Mouse (Mus musculus): Measurements from ENCODE around the gene Pcna. TPM values are rescaled to one million over a fixed set of nuclear protein-coding genes. Genes with fewer than 3 reads are reported as not detected.

The Pcna gene
- polyA plus RNA-seq, 1 experiment from 2014 or later: 166 TPM

DNA sequence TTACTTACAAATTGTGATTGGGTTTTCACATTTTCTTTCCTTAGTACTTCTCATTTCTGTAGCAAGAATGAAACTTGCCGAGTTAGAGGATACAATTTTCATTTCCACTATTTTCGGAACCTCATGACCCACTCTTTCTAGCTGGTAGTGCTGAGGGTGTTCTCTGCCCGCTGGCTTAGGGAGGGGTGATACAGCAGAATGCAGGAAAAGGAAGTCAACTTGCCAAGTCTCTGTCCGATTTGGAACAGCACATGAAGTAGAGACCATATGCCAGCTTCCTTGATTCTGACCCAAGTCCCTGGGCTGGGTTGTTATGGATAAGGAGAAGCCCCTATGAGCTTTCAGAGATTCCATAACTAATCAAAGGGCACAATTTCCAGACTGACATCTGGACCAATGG lies 28.8 kb downstream of the Pcna start:
- no peak for ATAC-seq (replicated peaks; ENCODE audit: low FRiP score, low read depth)

DNA sequence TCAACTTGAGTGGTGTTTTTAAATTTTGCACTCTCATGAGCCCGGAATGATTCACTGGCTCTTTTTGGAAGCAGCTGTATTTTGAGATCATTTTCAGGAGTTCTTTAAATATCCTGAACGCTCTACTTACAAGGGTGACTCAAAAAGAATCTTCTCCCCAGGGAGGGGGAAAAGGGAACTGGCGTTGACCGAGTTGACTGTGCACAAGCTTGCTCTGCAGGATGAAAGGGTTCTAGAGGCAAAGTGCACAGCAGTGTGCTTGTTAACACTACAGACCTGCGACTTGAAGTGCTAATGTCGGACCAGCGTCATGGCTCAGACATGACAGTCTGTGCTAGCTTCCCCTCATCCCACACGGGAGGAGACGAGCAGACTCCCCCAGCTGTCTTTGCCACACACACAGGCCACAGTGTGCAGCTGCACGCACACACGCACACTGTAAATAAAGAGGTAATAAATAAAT lies 31.5 kb downstream of the Pcna start:
- no peak overlapping the region for H3K9ac ChIP-seq (ENCODE audit: low read depth, low read length)
- ATAC-seq (replicated peaks; ENCODE audit: low FRiP score, low read depth) (no peak), DNase-seq (ENCODE audit: low spot score) (peak; percentile 9)
- no peak overlapping the region for H3K27ac ChIP-seq
- H3K9me3 ChIP-seq (replicated peaks; ENCODE audit: low read length): no peaks in the 10 kb centered on the region
- no peaks in the 10 kb centered on the region for H3K27me3 ChIP-seq (ENCODE audit: insufficient read depth, low read length)
- no peaks in the 10 kb centered on the region for H3K4me1 ChIP-seq (replicated peaks; ENCODE audit: insufficient read depth, low read length)
- no peak overlapping the region for H3K4me2 ChIP-seq (ENCODE audit: low read length)
- no peak overlapping the region for H3K4me3 ChIP-seq (replicated peaks; ENCODE audit: low read depth, low read length)
- no peaks in the 10 kb centered on the region for H3K36me3 ChIP-seq (ENCODE audit: insufficient read depth, low read length)
- TF ChIP-seq CTCF (IDR thresholded peaks at IDR 0.05; ENCODE audit: low read depth): no peak
- WGBS: 38% methylated on average over 11 of the region's 11 CpGs

More for the DNA sequence above, 28.8 kb downstream of the Pcna start:
- Histone ChIP-seq H3K9me3 (replicated peaks; ENCODE audit: low read length) (no peaks in the 10 kb centered on the region), H3K27ac (no peak overlapping the region), H3K36me3 (ENCODE audit: insufficient read depth, low read length) (no peaks in the 10 kb centered on the region), H3K27me3 (ENCODE audit: insufficient read depth, low read length) (no peaks in the 10 kb centered on the region), H3K9ac (ENCODE audit: low read depth, low read length) (no peak overlapping the region), H3K4me3 (replicated peaks; ENCODE audit: low read depth, low read length) (no peak overlapping the region), H3K4me2 (ENCODE audit: low read length) (no peak overlapping the region), H3K4me1 (replicated peaks; ENCODE audit: insufficient read depth, low read length) (no peaks in the 10 kb centered on the region)
- WGBS: 85% methylated on average over 4 of the region's 4 CpGs
- no peak for DNase-seq (ENCODE audit: low spot score)
- TF ChIP-seq CTCF (IDR thresholded peaks at IDR 0.05; ENCODE audit: low read depth): no peak

DNA sequence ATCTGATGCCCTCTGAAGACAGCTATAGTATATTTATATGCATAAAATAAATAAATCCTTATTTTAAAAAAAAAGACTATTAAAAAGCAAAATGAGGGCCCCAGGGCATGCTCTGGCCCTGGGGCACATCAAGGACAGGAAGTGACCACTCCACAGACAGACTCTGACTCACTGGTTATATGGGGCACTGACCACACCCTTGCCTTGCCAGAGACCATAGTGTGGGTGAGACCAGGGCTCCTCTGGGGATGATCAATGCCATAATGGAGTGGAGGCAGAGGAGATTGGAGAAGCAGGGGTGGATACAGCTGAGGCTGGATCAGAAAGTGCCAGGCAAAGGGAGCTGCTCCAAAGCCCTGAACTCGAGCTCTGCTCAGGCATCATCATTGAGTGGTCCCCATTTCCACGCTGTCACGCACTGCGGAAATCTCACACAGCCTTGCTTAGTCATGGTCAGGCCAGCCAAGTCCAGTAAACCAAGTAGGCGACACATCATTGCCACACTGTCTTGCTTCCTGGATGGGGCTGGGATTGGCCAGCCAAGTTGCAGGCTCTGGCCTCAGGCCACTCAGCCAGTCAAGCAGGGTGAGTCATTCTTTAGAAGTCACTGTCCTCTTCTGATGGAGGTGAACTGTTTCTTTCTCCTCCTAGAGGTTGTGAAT lies 41.0 kb downstream of the Pcna start:
- Histone ChIP-seq H3K4me1 (replicated peaks; ENCODE audit: insufficient read depth, low read length) (no peaks in the 10 kb centered on the region), H3K9ac (ENCODE audit: low read depth, low read length) (no peak overlapping the region), H3K27ac (no peak overlapping the region), H3K4me2 (ENCODE audit: low read length) (no peak overlapping the region), H3K36me3 (ENCODE audit: insufficient read depth, low read length) (no peaks in the 10 kb centered on the region), H3K9me3 (replicated peaks; ENCODE audit: low read length) (no peaks in the 10 kb centered on the region), H3K4me3 (replicated peaks; ENCODE audit: low read depth, low read length) (no peak overlapping the region), H3K27me3 (ENCODE audit: insufficient read depth, low read length) (no peaks in the 10 kb centered on the region)
- WGBS: 81% methylated on average over 5 of the region's 5 CpGs
- TF ChIP-seq CTCF (IDR thresholded peaks at IDR 0.05; ENCODE audit: low read depth): no peak
- ATAC-seq (replicated peaks; ENCODE audit: low FRiP score, low read depth) (no peak), DNase-seq (ENCODE audit: low spot score) (no peak)

DNA sequence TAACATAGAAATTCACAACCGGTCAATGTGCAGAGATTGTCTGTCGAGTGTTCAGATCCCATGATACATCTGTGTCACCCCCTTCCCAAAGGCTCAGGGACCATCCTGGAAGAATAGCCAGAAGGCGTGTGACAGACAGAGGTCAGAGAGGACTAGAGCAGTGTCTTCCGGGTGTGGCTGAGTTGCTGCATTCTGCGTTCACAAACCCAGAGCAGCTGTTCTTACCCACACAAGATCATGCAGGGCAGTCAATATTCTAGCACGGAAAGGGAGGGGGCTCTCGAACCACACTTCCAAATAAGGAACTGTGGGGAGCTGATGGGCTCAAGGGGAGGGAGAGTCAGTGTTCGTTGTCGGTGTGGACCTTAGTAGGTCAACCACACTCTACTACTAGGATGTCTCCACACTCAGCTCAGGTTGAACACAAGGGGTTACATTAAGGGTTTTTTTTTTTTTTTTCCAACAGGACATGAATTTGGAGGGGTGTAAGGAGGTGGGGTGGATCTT lies 42.3 kb downstream of the Pcna start:
- Histone ChIP-seq H3K27me3 (ENCODE audit: insufficient read depth, low read length) (no peaks in the 10 kb centered on the region), H3K27ac (no peak overlapping the region), H3K4me3 (replicated peaks; ENCODE audit: low read depth, low read length) (no peak overlapping the region), H3K9me3 (replicated peaks; ENCODE audit: low read length) (no peaks in the 10 kb centered on the region), H3K4me2 (ENCODE audit: low read length) (no peak overlapping the region), H3K36me3 (ENCODE audit: insufficient read depth, low read length) (no peaks in the 10 kb centered on the region), H3K9ac (ENCODE audit: low read depth, low read length) (no peak overlapping the region), H3K4me1 (replicated peaks; ENCODE audit: insufficient read depth, low read length) (no peaks in the 10 kb centered on the region)
- 87% methylated on average over 9 of the region's 9 CpGs for WGBS
- no peak for ATAC-seq (replicated peaks; ENCODE audit: low FRiP score, low read depth)
- no peak for TF ChIP-seq CTCF (IDR thresholded peaks at IDR 0.05; ENCODE audit: low read depth)
- DNase-seq (ENCODE audit: low spot score): no peak

DNA sequence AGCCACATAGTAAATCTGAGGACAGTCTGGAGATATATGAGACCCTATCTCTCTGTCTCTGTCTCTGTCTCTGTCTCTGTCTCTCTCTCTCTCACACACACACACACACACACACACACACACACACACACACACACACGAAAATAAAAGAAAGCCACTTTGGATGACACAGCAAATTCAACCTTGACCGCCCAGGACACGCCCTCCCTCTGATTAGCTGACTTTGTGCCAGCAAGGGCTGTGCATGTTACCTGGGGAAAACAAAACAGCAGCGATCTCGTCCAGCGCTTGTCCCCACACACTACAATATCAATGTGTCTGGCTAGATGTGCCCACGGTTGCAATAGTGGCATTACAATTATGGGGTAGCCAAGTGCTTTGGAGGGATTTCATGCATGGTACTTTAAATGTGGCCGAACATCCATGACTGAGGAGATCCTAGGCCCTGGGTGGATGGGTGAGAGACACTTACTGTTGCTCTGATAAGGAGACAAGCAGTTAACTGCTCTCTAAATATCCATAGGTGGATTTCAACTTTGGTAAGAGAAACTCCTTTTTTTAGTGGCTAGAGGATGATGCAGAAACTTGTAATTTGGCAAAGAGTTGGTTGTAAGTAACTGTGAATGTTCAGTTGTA lies 44.8 kb downstream of the Pcna start:
- H3K36me3 ChIP-seq (ENCODE audit: insufficient read depth, low read length): no peaks in the 10 kb centered on the region
- ATAC-seq (replicated peaks; ENCODE audit: low FRiP score, low read depth): no peak
- H3K9me3 ChIP-seq (replicated peaks; ENCODE audit: low read length): no peaks in the 10 kb centered on the region
- no peak overlapping the region for H3K27ac ChIP-seq
- no peaks in the 10 kb centered on the region for H3K4me1 ChIP-seq (replicated peaks; ENCODE audit: insufficient read depth, low read length)
- H3K27me3 ChIP-seq (ENCODE audit: insufficient read depth, low read length): no peaks in the 10 kb centered on the region
- H3K4me2 ChIP-seq (ENCODE audit: low read length): no peak overlapping the region
- H3K4me3 ChIP-seq (replicated peaks; ENCODE audit: low read depth, low read length): no peak overlapping the region
- H3K9ac ChIP-seq (ENCODE audit: low read depth, low read length): no peak overlapping the region
- 71% methylated on average over 8 of the region's 8 CpGs for WGBS
- no peak for DNase-seq (ENCODE audit: low spot score)
- TF ChIP-seq CTCF (IDR thresholded peaks at IDR 0.05; ENCODE audit: low read depth): no peak

DNA sequence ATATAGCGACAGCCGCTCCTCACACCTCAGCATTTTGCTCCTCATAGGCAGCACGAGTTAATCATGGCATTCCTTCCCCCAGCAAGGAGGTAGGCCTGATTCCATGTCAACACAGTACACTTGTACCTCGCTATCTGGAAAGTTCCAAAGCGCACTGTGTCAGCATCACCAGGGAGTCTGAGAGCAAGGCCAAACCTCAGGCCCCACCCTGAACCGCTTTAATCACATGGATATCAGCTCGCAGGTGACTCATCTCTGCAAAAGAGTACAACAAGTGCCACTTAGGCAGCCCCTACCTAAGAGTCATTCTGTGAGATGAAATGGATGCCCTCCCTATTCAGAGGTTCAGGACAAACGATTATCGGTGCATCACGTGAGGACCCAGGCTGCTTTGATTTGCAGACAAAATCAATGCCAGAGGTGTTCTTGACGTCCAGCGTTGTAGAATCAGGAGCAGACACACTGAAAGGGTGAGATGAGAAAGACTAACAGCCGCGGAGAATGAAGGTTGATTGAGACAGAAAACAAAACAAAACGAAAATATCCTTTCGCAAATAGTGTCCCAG lies 46.7 kb downstream of the Pcna start:
- WGBS: 88% methylated on average over 16 of the region's 16 CpGs
- ATAC-seq (replicated peaks; ENCODE audit: low FRiP score, low read depth): no peak
- TF ChIP-seq CTCF (IDR thresholded peaks at IDR 0.05; ENCODE audit: low read depth): no peak

More for the DNA sequence above, 46.7 kb downstream of the Pcna start:
- Histone ChIP-seq H3K4me1 (replicated peaks; ENCODE audit: insufficient read depth, low read length) (no peaks in the 10 kb centered on the region), H3K36me3 (ENCODE audit: insufficient read depth, low read length) (no peaks in the 10 kb centered on the region), H3K9me3 (replicated peaks; ENCODE audit: low read length) (no peaks in the 10 kb centered on the region), H3K4me2 (ENCODE audit: low read length) (no peak overlapping the region), H3K4me3 (replicated peaks; ENCODE audit: low read depth, low read length) (no peak overlapping the region), H3K27ac (no peak overlapping the region), H3K27me3 (ENCODE audit: insufficient read depth, low read length) (no peaks in the 10 kb centered on the region), H3K9ac (ENCODE audit: low read depth, low read length) (no peak overlapping the region)
- no peak for DNase-seq (ENCODE audit: low spot score)
